Mouse (Mus musculus) brain, embryonic 14.5 days (tissue): ENCODE data around the gene Nudt3.

Experiments
- CTCF ChIP-seq: fragments of 200-500 bp; IDR thresholded peaks from 2 replicates; pipeline ENCODE4 v1.5.1; 2012; ENCODE audit warnings: inconsistent platforms, mild to moderate bottlenecking, moderate library complexity, borderline replicate concordance; ENCODE audit not compliant: insufficient read depth, insufficient read length; ENCODE audit errors: extremely low read depth
- POLR2A ChIP-seq: fragments of 200-500 bp; IDR thresholded peaks from 2 replicates; pipeline ENCODE4 v1.6.1; 2012; ENCODE audit warnings: mild to moderate bottlenecking, inconsistent platforms, borderline replicate concordance; ENCODE audit not compliant: poor library complexity, insufficient read depth, insufficient read length, severe bottlenecking; ENCODE audit errors: extremely low read depth

DNA sequence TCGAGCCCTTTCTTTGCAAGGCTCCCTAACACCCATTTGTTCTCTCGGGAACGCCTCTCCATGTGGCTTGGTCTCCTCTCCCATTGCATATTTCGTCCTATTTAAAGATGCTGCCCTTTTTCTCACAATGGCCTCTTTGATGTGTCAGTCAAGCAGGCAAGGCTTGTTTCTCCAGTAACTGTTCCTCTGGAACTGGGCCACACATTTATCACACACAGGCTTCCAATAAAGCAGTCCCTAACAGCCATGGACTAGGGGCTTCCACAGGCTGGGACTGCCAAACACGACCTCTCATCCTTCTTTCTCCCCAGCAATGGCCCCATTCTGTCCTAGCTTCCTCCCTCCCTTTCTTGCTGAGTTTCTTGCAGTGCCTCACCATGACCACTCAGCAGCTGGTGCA is 3.4 kb upstream of the Nudt3 start:
- TF ChIP-seq CTCF: no peak
- no peak for TF ChIP-seq POLR2A
